Mouse (Mus musculus): Measurements from ENCODE around the gene Olfr559. TPM values are rescaled to one million over a fixed set of nuclear protein-coding genes. Genes with fewer than 3 reads are reported as not detected.
A peak's percentile ranks its signal among the peaks of the same experiment; 100 is the strongest.

Gene Olfr559
- not detected for total RNA-seq (2021)

- DNase-seq, result no peak
Observed at GRCm38 (mm10) chr7:102727391-102727790, at the start of gene Olfr559. Olfr559 (minus strand) TSS chr7:102727491.

GRCm38 (mm10) chr7:102770921-102771320, 43.6 kb upstream of the Olfr559 start, which contains the start of gene Olfr561:
Olfr561 (plus strand) TSS chr7:102771221.
- no peak for DNase-seq

GRCm38 (mm10) chr7:102759266-102759665, 32.0 kb upstream of the Olfr559 start, which contains the start of the genes Olfr560 and Olfr78:
Olfr560 (minus strand) TSS chr7:102759366.
Olfr78 (minus strand) TSS chr7:102759471.
- DNase-seq, result no peak

GRCm38 (mm10) chr7:102752086-102752485, 24.8 kb upstream of the Olfr559 start:
- DNase-seq, result no peak

- no peak for DNase-seq
Observed at GRCm38 (mm10) chr7:102737705-102738104, 10.4 kb upstream of the Olfr559 start.

- DNase-seq, result no peak
Observed at GRCm38 (mm10) chr7:102733793-102734192, 6.5 kb upstream of the Olfr559 start.

- DNase-seq, result no peak
Observed at GRCm38 (mm10) chr7:102718970-102719369, 8.3 kb downstream of the Olfr559 start, which contains the start of gene Olfr33. Olfr33 (minus strand) TSS chr7:102719070.

GRCm38 (mm10) chr7:102701915-102702314, 25.4 kb downstream of the Olfr559 start, which contains the start of gene Olfr558:
Olfr558 (plus strand) TSS chr7:102702215.
- no peak for DNase-seq

GRCm38 (mm10) chr7:102698461-102698860, 28.8 kb downstream of the Olfr559 start:
- DNase-seq, result no peak

- DNase-seq, result peak in 1 of 2 experiments; percentile 3
Observed at GRCm38 (mm10) chr7:102695358-102696125, 31.7 kb downstream of the Olfr559 start, which contains the start of gene Olfr557. Olfr557 (plus strand) TSS chr7:102695910.

- DNase-seq, result peak; percentile 84 to 87
Observed at GRCm38 (mm10) chr7:102686944-102687501, 40.3 kb downstream of the Olfr559 start, which contains the start of gene Trim68. Trim68 (minus strand) TSS chr7:102687327.

- no peak for DNase-seq
Observed at GRCm38 (mm10) chr7:102681916-102682315, 45.4 kb downstream of the Olfr559 start.

- DNase-seq, result no peak
Observed at GRCm38 (mm10) chr7:102676225-102676624, 51.1 kb downstream of the Olfr559 start.

Other genes starting within 250 kb of the Olfr559 start
- gene Olfr543, start 245.8 kb downstream of the Olfr559 start, total RNA-seq (2021), result not detected
- not detected for gene Olfr544, start 239.2 kb downstream of the Olfr559 start, total RNA-seq (2021)
- gene Olfr545, start 227.9 kb downstream of the Olfr559 start, total RNA-seq (2021), result not detected
- gene Olfr547, start 192.7 kb downstream of the Olfr559 start, total RNA-seq (2021), result not detected
- not detected for gene Olfr548-ps1, start 186.6 kb downstream of the Olfr559 start, total RNA-seq (2021)
- not detected for gene Olfr549, start 177.6 kb downstream of the Olfr559 start, total RNA-seq (2021)
- gene Trim21, start 162.0 kb downstream of the Olfr559 start, total RNA-seq (2021), result 1 to 10 TPM; 2.7 to 3.1 TPM
- 1 to 10 TPM; 2.1 to 3.0 TPM for gene Olfr550, start 156.0 kb downstream of the Olfr559 start, total RNA-seq (2021)
- gene Olfr551, start 135.6 kb downstream of the Olfr559 start, total RNA-seq (2021), result not detected
- gene Olfr552, start 129.7 kb downstream of the Olfr559 start, total RNA-seq (2021), result under 1 TPM in 1 of 2 experiments, not detected in 1; 0.15 TPM
- not detected for gene Olfr553, start 109.3 kb downstream of the Olfr559 start, total RNA-seq (2021)
- gene Olfr554, start 89.1 kb downstream of the Olfr559 start, total RNA-seq (2021), result not detected
- gene Olfr555, start 68.7 kb downstream of the Olfr559 start, total RNA-seq (2021), result not detected
- gene Olfr556, start 62.6 kb downstream of the Olfr559 start, total RNA-seq (2021), result under 1 TPM in 1 of 2 experiments, not detected in 1; 0.25 TPM
- gene Trim68, start 40.2 kb downstream of the Olfr559 start, total RNA-seq (2021), result 1 to 10 TPM; 7.1 to 8.4 TPM
- gene Olfr557, start 31.6 kb downstream of the Olfr559 start, total RNA-seq (2021), result under 1 TPM in 1 of 2 experiments, not detected in 1; 0.56 TPM
- gene Olfr558, start 25.3 kb downstream of the Olfr559 start, total RNA-seq (2021), result under 1 TPM; 0.47 to 0.51 TPM
- not detected for gene Olfr33, start 8.4 kb downstream of the Olfr559 start, total RNA-seq (2021)
- not detected for gene Olfr560, start 31.9 kb upstream of the Olfr559 start, total RNA-seq (2021)
- gene Olfr78, start 32.0 kb upstream of the Olfr559 start, total RNA-seq (2021), result under 1 TPM; 0.17 to 0.30 TPM
- not detected for gene Olfr561, start 43.7 kb upstream of the Olfr559 start, total RNA-seq (2021)
- not detected for gene Olfr564, start 76.0 kb upstream of the Olfr559 start, total RNA-seq (2021)
- gene Olfr566, start 131.3 kb upstream of the Olfr559 start, total RNA-seq (2021), result not detected
- gene Olfr568, start 149.6 kb upstream of the Olfr559 start, total RNA-seq (2021), result not detected
- gene Olfr569, start 163.4 kb upstream of the Olfr559 start, total RNA-seq (2021), result not detected
- gene Olfr570, start 167.1 kb upstream of the Olfr559 start, total RNA-seq (2021), result not detected
- gene Olfr571, start 190.0 kb upstream of the Olfr559 start, total RNA-seq (2021), result not detected
- not detected for gene Olfr572, start 196.9 kb upstream of the Olfr559 start, total RNA-seq (2021)
- not detected for gene Olfr573-ps1, start 215.1 kb upstream of the Olfr559 start, total RNA-seq (2021)
- not detected for gene Olfr574, start 221.0 kb upstream of the Olfr559 start, total RNA-seq (2021)
- gene Olfr575, start 231.3 kb upstream of the Olfr559 start, total RNA-seq (2021), result not detected
- gene Olfr576, start 235.2 kb upstream of the Olfr559 start, total RNA-seq (2021), result not detected
- gene Olfr577, start 248.5 kb upstream of the Olfr559 start, total RNA-seq (2021), result not detected